Mouse (Mus musculus): ENCODE measurements at regions not wholly inside any gene's neighbourhood (a gene's known extent, or its start where the extent isn't known, plus 50 kb on each side); places are given as distances from the start of the nearest gene placed in this dataset.
A peak's percentile ranks its signal among the peaks of the same experiment; 100 is the strongest.

DNA sequence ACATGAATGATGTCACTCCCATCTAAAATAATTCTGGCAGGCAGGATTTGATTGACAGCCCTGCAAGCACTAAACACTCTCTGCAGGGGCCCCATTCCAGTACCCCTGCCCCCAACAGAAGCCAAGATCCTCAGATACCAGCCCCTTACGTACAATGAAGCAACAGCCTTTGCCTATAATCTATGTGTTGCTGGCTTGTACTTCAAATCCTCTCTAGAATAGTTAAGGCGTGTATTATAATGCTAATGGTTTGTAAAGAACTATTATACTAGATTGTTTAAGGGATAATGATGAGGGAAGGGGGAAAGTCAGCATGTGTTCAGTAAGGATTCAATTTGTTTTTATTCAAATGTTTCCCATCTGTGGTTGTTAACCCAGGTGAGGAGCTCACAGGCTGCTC lies 190.7 kb downstream of the Gm19410 start:
- H3K27ac ChIP-seq (replicated peaks; ENCODE audit: insufficient read depth, low read depth, low read length), result no peak overlapping the region
- H3K79me2 ChIP-seq (ENCODE audit: control insufficient read depth, insufficient read depth, low read length), result no peaks in the 10 kb centered on the region
- no peaks in the 10 kb centered on the region for H3K27me3 ChIP-seq (ENCODE audit: control insufficient read depth, insufficient read depth, low read length)
- no peaks in the 10 kb centered on the region for H3K36me3 ChIP-seq (ENCODE audit: control insufficient read depth, insufficient read depth, low read length)
- no peaks in the 10 kb centered on the region for H3K4me1 ChIP-seq (ENCODE audit: control insufficient read depth, insufficient read depth, low read length)
- no peak for DNase-seq (ENCODE audit: extremely low read depth, low read depth, low spot score)
- no peak overlapping the region for H3K4me3 ChIP-seq (ENCODE audit: insufficient read depth, low read depth, low read length)
- H3K9ac ChIP-seq (ENCODE audit: low read depth, low read length), result no peak overlapping the region
- WGBS, result 96% methylated on average over 2 of the region's 2 CpGs
- no peak for TF ChIP-seq POLR2A (IDR thresholded peaks at IDR 0.05; ENCODE audit: extremely low read depth, insufficient read depth, low read length)
- TF ChIP-seq CTCF (IDR thresholded peaks at IDR 0.05; ENCODE audit: low read depth, low read length), result no peak

DNA sequence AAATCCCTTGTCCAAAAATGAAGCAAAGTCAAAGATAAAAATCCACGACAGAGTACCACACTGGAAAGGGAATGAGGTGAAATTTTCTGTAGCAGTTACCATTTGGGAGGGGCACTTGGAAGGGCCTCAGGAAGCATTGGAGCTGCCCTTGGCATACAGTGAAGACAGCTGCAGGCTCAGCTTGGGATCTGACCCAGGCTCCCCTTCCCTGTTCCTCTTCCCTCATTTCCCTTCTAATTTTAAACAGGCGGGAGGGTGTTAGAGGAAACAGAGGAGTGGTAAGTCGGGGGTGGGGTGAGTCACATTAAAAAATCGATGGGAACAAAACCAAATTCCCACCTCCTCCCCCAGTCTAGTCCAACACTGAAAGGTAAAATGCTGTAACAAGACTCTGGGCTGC lies 193.6 kb downstream of the Gm19410 start:
- Histone ChIP-seq H3K36me3 (ENCODE audit: control insufficient read depth, insufficient read depth, low read length) (no peaks in the 10 kb centered on the region), H3K4me3 (ENCODE audit: insufficient read depth, low read depth, low read length) (no peak overlapping the region), H3K79me2 (ENCODE audit: control insufficient read depth, insufficient read depth, low read length) (no peaks in the 10 kb centered on the region), H3K4me1 (ENCODE audit: control insufficient read depth, insufficient read depth, low read length) (no peaks in the 10 kb centered on the region), H3K27me3 (ENCODE audit: control insufficient read depth, insufficient read depth, low read length) (no peaks in the 10 kb centered on the region), H3K9ac (ENCODE audit: low read depth, low read length) (no peak overlapping the region), H3K27ac (replicated peaks; ENCODE audit: insufficient read depth, low read depth, low read length) (no peak overlapping the region)
- TF ChIP-seq CTCF (IDR thresholded peaks at IDR 0.05; ENCODE audit: low read depth, low read length), result no peak
- TF ChIP-seq POLR2A (IDR thresholded peaks at IDR 0.05; ENCODE audit: extremely low read depth, insufficient read depth, low read length), result no peak
- 61% methylated on average over 4 of the region's 4 CpGs for WGBS
- DNase-seq (ENCODE audit: extremely low read depth, low read depth, low spot score), result no peak

DNA sequence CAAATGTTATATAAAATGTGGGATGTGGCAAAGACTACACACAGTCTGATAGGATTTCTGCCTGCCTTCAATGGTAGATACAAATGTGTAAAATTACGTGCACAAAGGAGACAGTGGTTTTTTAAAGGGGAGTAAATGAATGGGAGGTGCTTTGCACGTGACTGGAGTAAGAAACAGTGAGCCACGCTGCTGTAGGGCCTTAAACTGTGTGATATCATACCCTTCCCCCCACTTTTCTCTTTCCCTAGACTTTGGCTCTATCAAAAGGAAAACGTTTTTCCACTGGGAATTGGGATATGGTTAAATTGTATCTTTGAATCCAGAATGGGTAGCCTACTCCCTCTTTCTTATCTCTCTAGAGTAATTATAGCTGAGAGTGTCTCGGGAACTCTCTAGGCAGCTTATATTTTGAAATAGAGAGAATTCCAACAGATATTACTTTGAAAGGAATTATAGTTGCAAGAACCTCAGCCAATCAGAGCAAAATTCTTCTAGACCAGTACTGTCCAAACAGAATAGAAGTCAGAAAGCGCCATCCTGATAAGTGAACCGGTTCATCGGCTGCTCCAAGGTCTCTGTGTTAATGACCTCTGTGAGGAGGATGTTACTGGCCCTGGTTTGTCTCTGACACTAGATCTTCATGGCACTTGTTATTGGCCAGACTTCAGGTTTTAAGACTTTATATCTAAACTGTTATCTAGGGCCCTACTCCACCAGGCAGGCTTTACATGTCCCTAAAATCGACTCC lies 195.5 kb downstream of the Gm19410 start:
- Histone ChIP-seq H3K4me3 (ENCODE audit: insufficient read depth, low read depth, low read length) (no peak overlapping the region), H3K27ac (replicated peaks; ENCODE audit: insufficient read depth, low read depth, low read length) (no peak overlapping the region), H3K4me1 (ENCODE audit: control insufficient read depth, insufficient read depth, low read length) (no peaks in the 10 kb centered on the region), H3K79me2 (ENCODE audit: control insufficient read depth, insufficient read depth, low read length) (no peaks in the 10 kb centered on the region), H3K36me3 (ENCODE audit: control insufficient read depth, insufficient read depth, low read length) (no peaks in the 10 kb centered on the region), H3K27me3 (ENCODE audit: control insufficient read depth, insufficient read depth, low read length) (no peaks in the 10 kb centered on the region), H3K9ac (ENCODE audit: low read depth, low read length) (no peak overlapping the region)
- 60% methylated on average over 9 of the region's 9 CpGs for WGBS
- DNase-seq (ENCODE audit: extremely low read depth, low read depth, low spot score), result peak; percentile 7
- no peak for TF ChIP-seq POLR2A (IDR thresholded peaks at IDR 0.05; ENCODE audit: extremely low read depth, insufficient read depth, low read length)
- no peak for TF ChIP-seq CTCF (IDR thresholded peaks at IDR 0.05; ENCODE audit: low read depth, low read length)

DNA sequence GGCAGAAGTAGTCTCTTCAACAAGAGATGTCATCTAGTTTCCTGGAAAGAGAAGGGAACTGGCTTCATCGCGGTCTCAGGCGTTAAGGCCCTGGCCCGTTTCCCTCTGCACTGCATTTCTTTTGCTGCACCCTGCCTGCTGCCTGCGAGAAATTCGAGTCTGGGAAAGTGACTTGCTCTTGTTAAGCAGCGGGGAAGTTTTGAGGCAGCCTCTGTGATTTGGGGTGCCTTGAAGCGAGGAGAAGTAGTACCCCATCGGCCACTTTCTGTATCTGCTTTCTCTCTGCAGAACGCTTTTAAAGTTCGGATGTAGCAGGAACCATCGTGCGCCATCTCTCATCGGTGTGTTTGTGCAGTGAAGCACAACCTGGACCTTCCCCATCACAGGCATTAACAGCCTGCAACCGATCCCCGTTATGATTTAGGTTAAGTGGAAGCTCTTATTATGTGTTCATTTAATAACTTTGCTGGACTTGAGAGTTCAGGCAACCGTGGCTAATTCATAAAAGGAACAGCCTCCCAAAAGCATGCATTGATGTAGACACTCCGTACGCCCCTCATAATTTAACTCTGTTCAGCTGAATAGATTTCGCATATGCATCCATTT lies 196.1 kb downstream of the Gm19410 start:
- Histone ChIP-seq H3K4me3 (ENCODE audit: insufficient read depth, low read depth, low read length) (no peak overlapping the region), H3K36me3 (ENCODE audit: control insufficient read depth, insufficient read depth, low read length) (no peaks in the 10 kb centered on the region), H3K27me3 (ENCODE audit: control insufficient read depth, insufficient read depth, low read length) (no peaks in the 10 kb centered on the region), H3K27ac (replicated peaks; ENCODE audit: insufficient read depth, low read depth, low read length) (no peak overlapping the region), H3K9ac (ENCODE audit: low read depth, low read length) (no peak overlapping the region), H3K4me1 (ENCODE audit: control insufficient read depth, insufficient read depth, low read length) (no peaks in the 10 kb centered on the region), H3K79me2 (ENCODE audit: control insufficient read depth, insufficient read depth, low read length) (no peaks in the 10 kb centered on the region)
- no peak for DNase-seq (ENCODE audit: extremely low read depth, low read depth, low spot score)
- TF ChIP-seq CTCF (IDR thresholded peaks at IDR 0.05; ENCODE audit: low read depth, low read length) (no peak), POLR2A (IDR thresholded peaks at IDR 0.05; ENCODE audit: extremely low read depth, insufficient read depth, low read length) (no peak)
- 81% methylated on average over 20 of the region's 20 CpGs for WGBS

DNA sequence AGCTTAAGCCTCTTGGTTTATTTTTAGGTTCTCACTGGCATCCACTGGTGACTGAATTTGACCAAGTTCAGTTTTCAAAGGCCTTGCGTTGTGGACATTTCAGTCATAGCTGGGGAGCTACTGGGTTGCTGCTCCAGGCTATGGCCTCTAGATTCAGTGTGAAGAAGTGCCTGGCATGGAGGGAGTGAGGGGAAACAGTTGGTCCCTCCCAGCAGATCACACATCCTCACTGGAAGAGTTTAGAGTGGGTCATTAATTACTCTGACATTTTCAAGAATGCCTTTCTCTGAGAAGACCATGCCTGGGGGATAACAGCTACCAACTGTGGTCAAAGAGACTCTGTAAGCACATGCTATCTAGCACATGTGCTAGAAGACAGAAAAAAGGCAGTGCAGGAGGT lies 199.3 kb downstream of the Gm19410 start:
- Histone ChIP-seq H3K36me3 (ENCODE audit: control insufficient read depth, insufficient read depth, low read length) (no peaks in the 10 kb centered on the region), H3K27ac (replicated peaks; ENCODE audit: insufficient read depth, low read depth, low read length) (no peak overlapping the region), H3K4me3 (ENCODE audit: insufficient read depth, low read depth, low read length) (no peak overlapping the region), H3K79me2 (ENCODE audit: control insufficient read depth, insufficient read depth, low read length) (no peaks in the 10 kb centered on the region), H3K27me3 (ENCODE audit: control insufficient read depth, insufficient read depth, low read length) (no peaks in the 10 kb centered on the region), H3K9ac (ENCODE audit: low read depth, low read length) (no peak overlapping the region), H3K4me1 (ENCODE audit: control insufficient read depth, insufficient read depth, low read length) (peaks cover 5% of the 10 kb centered on the region; the same call in 1 of the 2 replicates)
- DNase-seq (ENCODE audit: extremely low read depth, low read depth, low spot score), result no peak
- TF ChIP-seq POLR2A (IDR thresholded peaks at IDR 0.05; ENCODE audit: extremely low read depth, insufficient read depth, low read length), result no peak
- 63% methylated on average over 1 of the region's 1 CpGs for WGBS

DNA sequence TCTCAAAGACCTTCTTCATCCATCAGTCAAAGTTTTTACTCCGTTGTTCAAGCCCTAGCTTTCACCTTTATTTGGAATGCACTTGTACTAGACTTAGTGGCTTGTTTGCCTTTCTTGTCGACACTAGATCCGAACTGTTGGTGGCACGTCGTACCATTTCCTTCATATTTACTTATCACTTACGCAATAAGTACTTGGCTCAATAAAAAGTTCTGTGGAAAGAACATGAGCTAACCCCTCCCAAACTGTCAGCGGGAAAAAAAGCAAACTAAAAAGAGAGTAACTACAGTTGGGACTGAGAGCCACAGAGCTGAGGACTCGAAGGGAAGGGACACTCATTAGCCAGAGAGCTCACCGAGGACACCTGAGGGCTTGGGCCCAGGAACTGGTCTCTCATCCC lies 202.8 kb downstream of the Gm19410 start:
- H3K27ac ChIP-seq (replicated peaks; ENCODE audit: insufficient read depth, low read depth, low read length), result no peak overlapping the region
- H3K27me3 ChIP-seq (ENCODE audit: control insufficient read depth, insufficient read depth, low read length), result no peaks in the 10 kb centered on the region
- WGBS, result 17% methylated on average over 9 of the region's 9 CpGs
- H3K4me3 ChIP-seq (ENCODE audit: insufficient read depth, low read depth, low read length), result no peak overlapping the region
- TF ChIP-seq CTCF (IDR thresholded peaks at IDR 0.05; ENCODE audit: low read depth, low read length) (no peak), POLR2A (IDR thresholded peaks at IDR 0.05; ENCODE audit: extremely low read depth, insufficient read depth, low read length) (no peak)
- no peaks in the 10 kb centered on the region for H3K79me2 ChIP-seq (ENCODE audit: control insufficient read depth, insufficient read depth, low read length)
- DNase-seq (ENCODE audit: extremely low read depth, low read depth, low spot score), result peak; percentile 81
- H3K4me1 ChIP-seq (ENCODE audit: control insufficient read depth, insufficient read depth, low read length), result peaks cover 5% of the 10 kb centered on the region; the same call in 1 of the 2 replicates
- H3K9ac ChIP-seq (ENCODE audit: low read depth, low read length), result no peak overlapping the region
- H3K36me3 ChIP-seq (ENCODE audit: control insufficient read depth, insufficient read depth, low read length), result no peaks in the 10 kb centered on the region
